Mouse (Mus musculus): Measurements from ENCODE around the gene Fam222a.

The Fam222a gene

GRCm38 (mm10) chr5:114584293-114585104 is 16.7 kb downstream of the Fam222a start:
- DNase-seq (ENCODE audit: low spot score): no peak

GRCm38 (mm10) chr5:114585682-114586081 is 17.9 kb downstream of the Fam222a start:
- no peak for DNase-seq (ENCODE audit: low spot score)

GRCm38 (mm10) chr5:114587908-114588307 is 20.1 kb downstream of the Fam222a start:
- no peak for DNase-seq (ENCODE audit: low spot score)

- no peak for DNase-seq (ENCODE audit: low spot score)
These were observed 20.6 kb downstream of the Fam222a start for GRCm38 (mm10) chr5:114588416-114588815.

DNA sequence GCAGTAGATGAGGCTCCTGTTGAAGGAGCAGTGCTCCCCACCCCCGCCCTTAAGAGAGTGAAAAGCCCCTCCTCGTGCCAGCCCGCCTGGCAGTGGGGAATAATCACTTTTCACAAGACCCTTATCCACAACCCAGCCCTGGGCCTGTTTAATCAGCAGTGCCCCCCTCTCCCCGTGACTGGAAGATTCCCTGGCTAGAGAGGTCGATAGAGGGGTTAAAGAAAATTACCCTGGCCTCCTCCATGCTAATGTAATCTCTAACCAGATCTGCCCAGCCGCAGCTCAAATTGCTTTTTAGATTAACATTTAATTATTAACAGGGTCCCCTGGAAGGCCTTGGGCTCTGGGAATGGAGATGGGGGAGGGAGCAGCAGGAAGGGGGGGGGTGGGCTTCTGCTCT is 21.2 kb downstream of the Fam222a start:
- DNase-seq (ENCODE audit: low spot score): no peak

DNA sequence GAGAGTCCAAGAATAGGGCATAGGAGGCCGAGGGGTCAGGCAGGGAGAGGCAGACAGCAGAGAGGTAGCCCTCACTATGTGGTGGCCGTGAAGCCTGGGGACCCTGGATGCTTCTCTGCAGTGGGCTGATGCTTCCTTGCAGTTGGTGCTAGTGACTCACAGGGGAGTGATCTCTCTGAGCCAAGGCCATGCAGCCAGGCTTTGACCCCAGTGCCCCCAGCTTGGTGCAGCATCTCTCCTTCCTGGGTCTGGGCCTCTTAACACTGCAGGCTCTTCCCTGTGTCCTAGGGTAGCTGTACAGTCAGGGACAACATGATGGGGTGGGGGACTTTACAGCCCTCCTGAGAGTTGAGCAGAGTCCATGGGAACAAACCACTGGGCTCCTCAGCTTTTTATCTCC is 21.6 kb downstream of the Fam222a start:
- no peak for DNase-seq (ENCODE audit: low spot score)

GRCm38 (mm10) chr5:114590043-114590913 is 22.5 kb downstream of the Fam222a start:
- no peak for DNase-seq (ENCODE audit: low spot score)

DNA sequence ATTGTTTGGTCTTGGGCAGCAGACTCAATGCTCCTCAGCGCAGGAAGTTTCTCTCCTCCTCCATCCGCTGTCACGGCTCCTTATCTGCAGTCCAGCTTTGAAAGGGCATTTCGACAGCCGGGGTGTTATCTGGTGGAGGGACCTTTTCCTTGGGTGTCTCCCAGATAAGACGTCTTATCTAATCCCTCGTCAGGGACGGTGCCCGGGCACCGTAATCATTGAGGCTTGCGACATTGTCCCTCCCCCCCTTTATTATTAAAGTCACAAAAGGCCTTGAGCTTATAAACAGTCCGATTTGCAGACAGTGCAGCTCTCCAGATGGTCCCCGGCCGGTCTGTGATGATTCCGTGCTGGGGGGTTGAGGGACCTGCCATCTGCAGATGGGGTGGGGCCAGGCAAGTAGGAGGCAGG is 23.3 kb downstream of the Fam222a start:
- no peak for DNase-seq (ENCODE audit: low spot score)

GRCm38 (mm10) chr5:114592463-114593160 is 24.8 kb downstream of the Fam222a start:
- DNase-seq (ENCODE audit: low spot score): no peak

DNA sequence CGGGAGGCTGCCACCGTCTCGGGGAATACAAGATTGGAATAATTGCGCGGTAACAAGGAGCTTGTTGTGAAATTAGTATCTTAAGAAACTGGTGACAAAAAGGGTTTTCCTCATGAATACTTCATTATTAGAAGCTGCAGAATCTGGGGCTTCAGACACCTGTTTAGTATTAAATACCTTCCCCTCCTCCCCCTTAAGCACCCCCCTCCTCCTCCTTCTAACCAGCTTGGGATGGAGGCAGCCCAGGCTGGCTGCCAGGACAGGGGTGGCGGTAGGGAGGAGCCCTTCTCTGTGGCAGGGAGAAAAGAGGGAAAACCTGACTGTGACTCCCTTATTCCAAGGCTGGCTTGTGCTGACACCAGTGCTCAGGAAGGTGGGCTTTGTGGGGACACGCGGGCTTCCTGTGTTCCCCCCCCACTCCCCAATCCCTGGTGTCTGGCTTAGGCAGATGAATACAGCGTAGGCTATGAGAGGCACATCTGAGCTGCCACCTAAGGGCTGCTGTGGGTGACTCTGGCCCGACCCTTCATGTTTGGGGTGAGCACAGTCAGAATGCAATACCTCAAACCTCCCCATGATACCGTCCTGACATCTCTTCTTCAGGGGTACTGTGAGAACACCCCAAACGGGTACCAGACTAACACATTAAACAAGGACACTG is 25.5 kb downstream of the Fam222a start:
- no peak for DNase-seq (ENCODE audit: low spot score)

DNA sequence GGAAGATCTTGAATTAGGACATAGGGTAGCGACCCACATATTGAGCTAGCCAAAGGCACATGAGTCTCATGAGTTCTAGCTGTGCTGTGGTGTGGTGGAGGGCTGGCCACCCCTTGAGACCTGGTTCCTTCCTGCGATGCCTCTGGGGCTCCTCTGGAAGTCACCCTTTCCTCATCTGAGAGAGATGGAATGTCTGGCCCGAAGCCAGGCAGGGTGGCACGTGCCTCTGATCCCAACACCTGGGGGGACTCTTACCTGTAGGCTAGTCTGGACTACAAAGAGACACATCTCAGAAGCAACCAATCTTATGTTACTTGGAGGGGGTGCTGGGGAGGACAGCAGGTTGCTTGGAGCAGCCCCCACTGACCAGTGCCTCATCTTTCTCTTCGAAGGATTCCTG is 26.1 kb downstream of the Fam222a start:
- DNase-seq (ENCODE audit: low spot score): no peak

- DNase-seq (ENCODE audit: low spot score): no peak
These were observed 27.0 kb downstream of the Fam222a start for GRCm38 (mm10) chr5:114594741-114595241.

DNA sequence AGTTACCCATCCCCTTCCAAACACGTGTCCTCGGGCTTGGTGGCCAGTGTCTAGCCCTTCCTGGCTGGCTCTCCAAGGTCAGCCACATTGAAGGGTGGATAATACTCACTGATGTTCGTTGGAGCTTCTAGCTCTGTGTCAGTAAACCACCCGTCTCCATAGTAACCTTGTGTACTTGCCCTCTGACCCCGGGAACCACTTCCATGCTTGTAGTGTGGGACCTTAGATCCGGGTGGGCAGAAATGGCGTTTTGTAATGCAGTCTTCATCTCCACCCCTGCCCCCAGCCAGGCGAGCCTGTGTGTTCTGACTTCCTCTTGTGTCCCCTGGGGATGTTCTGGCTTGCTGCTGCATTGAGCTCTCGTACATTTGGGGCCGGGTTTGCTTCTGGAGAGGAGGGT is 28.8 kb downstream of the Fam222a start:
- peak; percentile 24 for DNase-seq (ENCODE audit: low spot score)

DNA sequence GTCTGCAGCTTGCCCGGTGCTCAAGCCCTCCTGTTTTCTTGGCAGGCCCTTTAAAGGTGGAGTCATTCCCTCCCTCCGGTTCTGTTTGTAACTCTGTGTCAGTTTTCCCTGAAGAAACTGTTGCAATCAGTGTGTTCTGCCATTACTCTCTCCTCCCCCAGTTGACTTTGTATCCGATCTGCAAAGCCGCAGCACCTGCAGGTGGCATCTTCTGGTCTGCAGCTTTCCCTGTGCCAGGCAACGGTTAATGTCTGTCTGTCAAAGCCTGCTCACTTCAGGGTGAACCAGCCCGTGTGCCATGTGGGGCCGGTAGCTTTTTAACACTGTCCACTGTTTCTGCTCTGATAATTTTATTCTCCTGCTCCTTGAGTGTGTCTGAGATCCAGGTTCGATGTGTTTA is 29.4 kb downstream of the Fam222a start:
- DNase-seq (ENCODE audit: low spot score): peak; percentile 21

- peak; percentile 30 for DNase-seq (ENCODE audit: low spot score)
These were observed 29.8 kb downstream of the Fam222a start for GRCm38 (mm10) chr5:114597652-114598051.

GRCm38 (mm10) chr5:114602012-114602411 is 34.2 kb downstream of the Fam222a start:
- no peak for DNase-seq (ENCODE audit: low spot score)

GRCm38 (mm10) chr5:114603975-114604374 is 36.2 kb downstream of the Fam222a start:
- no peak for DNase-seq (ENCODE audit: low spot score)

DNA sequence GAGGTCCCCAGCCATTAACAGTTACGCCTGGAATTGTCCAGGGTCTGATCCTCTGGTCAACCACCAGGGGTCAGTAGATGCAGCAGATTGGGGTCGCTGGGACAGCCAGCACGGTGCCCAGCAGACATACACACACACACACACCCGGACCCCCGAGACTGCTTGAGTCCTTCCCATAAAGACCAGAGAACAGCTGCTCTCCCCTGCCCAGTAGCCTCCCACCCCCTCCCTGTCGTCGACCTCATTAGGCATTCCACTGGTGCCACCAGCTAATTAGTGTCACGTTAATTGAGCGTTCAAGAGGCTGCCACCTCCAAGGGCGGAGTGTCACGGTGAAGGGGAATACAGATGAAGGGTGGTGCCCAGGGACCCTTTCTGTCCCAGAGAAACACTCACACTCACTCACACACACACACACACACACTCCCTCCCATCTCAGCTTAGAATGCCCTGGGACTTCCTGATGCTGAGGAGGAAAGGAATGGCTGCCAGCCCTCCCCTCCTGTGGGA is 37.0 kb downstream of the Fam222a start:
- DNase-seq (ENCODE audit: low spot score): no peak

DNA sequence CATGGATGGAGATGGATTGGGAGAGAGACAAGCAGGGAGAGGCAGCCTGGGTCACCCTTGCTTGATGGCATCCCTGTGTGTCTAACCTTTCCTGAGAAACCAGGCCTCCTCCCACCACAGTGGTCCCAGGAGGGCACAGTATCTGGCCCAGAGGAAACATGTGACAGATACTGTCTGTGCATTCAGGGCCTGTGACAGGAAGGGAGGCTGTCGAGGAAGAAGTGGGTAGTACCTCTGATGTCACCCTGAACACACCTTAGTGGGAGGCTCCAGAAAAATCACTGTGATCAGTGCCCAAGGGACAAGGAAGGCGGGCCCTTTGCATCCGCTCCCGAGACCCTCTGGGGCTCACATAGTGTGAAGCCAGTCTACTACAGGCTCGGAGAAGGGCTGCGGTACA is 38.2 kb downstream of the Fam222a start:
- DNase-seq (ENCODE audit: low spot score): no peak

DNA sequence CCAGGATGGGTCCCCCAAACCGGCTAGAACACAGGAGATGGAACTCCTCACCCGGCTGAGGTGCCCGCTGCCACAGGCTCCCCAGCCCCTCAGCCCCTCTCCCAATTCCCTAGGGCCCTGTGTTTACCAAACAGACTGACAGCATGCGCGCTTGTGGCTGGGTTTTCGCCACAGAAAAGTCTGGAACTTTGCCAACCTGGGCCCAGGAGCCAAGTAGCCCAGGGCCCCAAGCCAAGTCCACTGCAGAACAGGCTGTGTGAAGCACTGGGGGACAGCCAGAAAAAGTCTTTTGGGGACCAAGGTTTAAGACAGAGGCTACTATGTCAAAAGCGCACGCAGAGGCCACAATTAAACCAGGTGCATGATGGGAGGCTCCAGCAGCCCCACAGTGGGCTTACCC is 39.8 kb downstream of the Fam222a start:
- DNase-seq (ENCODE audit: low spot score): peak; percentile 68

GRCm38 (mm10) chr5:114608516-114608915 is 40.7 kb downstream of the Fam222a start:
- peak; percentile 52 for DNase-seq (ENCODE audit: low spot score)

- no peak for DNase-seq (ENCODE audit: low spot score)
These were observed 43.4 kb downstream of the Fam222a start for GRCm38 (mm10) chr5:114611256-114611655.
